Mouse (Mus musculus): ENCODE measurements around the gene Tapt1.

DNA sequence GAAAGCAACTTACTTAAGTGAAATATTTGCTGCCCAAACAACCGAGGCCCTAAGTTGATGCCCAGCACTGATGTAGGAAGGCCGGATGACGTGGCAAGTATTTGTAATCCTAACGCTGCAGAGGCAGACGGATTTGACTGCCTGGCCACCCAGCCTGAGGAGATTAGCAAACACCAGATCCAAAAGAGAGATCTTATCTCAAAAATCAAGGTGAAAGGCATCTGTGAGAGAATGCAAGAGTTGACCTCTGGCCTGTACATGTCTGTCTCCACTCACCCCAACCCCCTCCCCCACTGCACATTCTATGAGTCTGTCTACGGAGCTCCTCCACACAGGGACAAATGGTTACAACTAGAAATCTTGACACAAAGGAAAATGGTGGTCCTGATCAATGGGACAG is 22.9 kb upstream of the Tapt1 start:
- TF ChIP-seq POLR2A (IDR thresholded peaks at IDR 0.05; ENCODE audit: borderline replicate concordance, extremely low read depth, low read depth, low read length) (no peak), CTCF (IDR thresholded peaks at IDR 0.05; ENCODE audit: insufficient read depth, low read length) (no peak)

All from lung, adult 2 months (tissue).